Mouse (Mus musculus): ENCODE results near the gene Ccr10. TPM values are rescaled to one million over a fixed set of nuclear protein-coding genes. Genes with fewer than 3 reads are reported as not detected.

Ccr10 gene
- 0.13 and 0.24 TPM in 2 replicates for polyA plus RNA-seq (2016; fragmentation: Nextera tagmentation; extraction: Ambion mirVana)

- ATAC-seq (ENCODE audit: insufficient number of reproducible peaks, insufficient read depth, low FRiP score, low TSS enrichment) = no peak
- 21% methylated on average over 14 of the region's 14 CpGs for WGBS
- peak within 1 kb of the TSS; percentile 30 for H3K4me3 ChIP-seq
- no peak within 1 kb of the TSS; the same call in 1 of the 2 replicates for H3K9ac ChIP-seq
- peaks cover 77% of the 10 kb centered on the region for H3K27me3 ChIP-seq
- no peaks in the 10 kb centered on the region for H3K36me3 ChIP-seq
- H3K27ac ChIP-seq = no peak within 1 kb of the TSS
- H3K4me2 ChIP-seq (replicated peaks) = peak within 1 kb of the TSS; percentile 68
- H3K9me3 ChIP-seq = no peaks in the 10 kb centered on the region
- peaks cover 50% of the 10 kb centered on the region for H3K4me1 ChIP-seq
Observed at GRCm38 (mm10) chr11:101174851-101175628, at the start of gene Ccr10. TSS of gene Ccr10 (minus strand) at chr11:101175443.

GRCm38 (mm10) chr11:101224337-101224736 lies 49.1 kb upstream of the Ccr10 start:
- H3K9me3 ChIP-seq = no peaks in the 10 kb centered on the region
- 88% methylated on average over 3 of the region's 3 CpGs for WGBS
- ATAC-seq (ENCODE audit: insufficient number of reproducible peaks, insufficient read depth, low FRiP score, low TSS enrichment) = no peak
- H3K4me1 ChIP-seq = peaks cover 3% of the 10 kb centered on the region; the same call in 1 of the 2 replicates
- H3K36me3 ChIP-seq = no peaks in the 10 kb centered on the region
- H3K4me3 ChIP-seq = no peak overlapping the region
- H3K9ac ChIP-seq = no peak overlapping the region
- no peak overlapping the region for H3K4me2 ChIP-seq (replicated peaks)
- no peak overlapping the region for H3K27ac ChIP-seq
- no peaks in the 10 kb centered on the region for H3K27me3 ChIP-seq

- Histone ChIP-seq H3K4me3 (no peak overlapping the region), H3K36me3 (no peaks in the 10 kb centered on the region), H3K27ac (no peak overlapping the region), H3K27me3 (no peaks in the 10 kb centered on the region), H3K4me1 (peaks cover 3% of the 10 kb centered on the region; the same call in 1 of the 2 replicates), H3K9ac (no peak overlapping the region), H3K4me2 (replicated peaks) (no peak overlapping the region), H3K9me3 (no peaks in the 10 kb centered on the region)
- no peak for ATAC-seq (ENCODE audit: insufficient number of reproducible peaks, insufficient read depth, low FRiP score, low TSS enrichment)
- 87% methylated on average over 8 of the region's 8 CpGs for WGBS
Observed at GRCm38 (mm10) chr11:101221306-101221986, 46.2 kb upstream of the Ccr10 start.

DNA sequence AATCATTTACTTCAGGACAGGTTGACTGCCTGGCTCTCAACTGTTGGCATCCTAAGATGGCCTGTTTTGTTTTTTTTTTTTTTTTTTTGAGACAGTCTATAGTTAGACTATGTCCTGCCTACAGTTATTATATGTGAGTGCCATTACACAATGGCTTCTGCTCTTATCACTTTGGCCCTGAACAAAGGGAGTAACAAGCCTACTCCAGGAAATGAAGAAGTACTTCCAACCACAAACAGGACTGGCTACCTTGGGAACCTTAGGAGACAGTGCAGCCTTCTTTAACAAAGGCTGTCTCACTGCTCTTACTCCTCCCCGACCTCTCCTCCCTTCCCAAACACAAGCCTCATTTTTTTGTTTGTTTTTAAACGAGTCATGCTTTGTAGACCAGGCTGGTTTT lies 45.6 kb upstream of the Ccr10 start:
- Histone ChIP-seq H3K27me3 (no peaks in the 10 kb centered on the region), H3K4me1 (peaks cover 3% of the 10 kb centered on the region; the same call in 1 of the 2 replicates), H3K4me2 (replicated peaks) (no peak overlapping the region), H3K36me3 (no peaks in the 10 kb centered on the region), H3K9ac (no peak overlapping the region), H3K4me3 (no peak overlapping the region), H3K27ac (no peak overlapping the region), H3K9me3 (no peaks in the 10 kb centered on the region)
- WGBS = 33% methylated on average over 2 of the region's 2 CpGs
- ATAC-seq (ENCODE audit: insufficient number of reproducible peaks, insufficient read depth, low FRiP score, low TSS enrichment) = no peak

GRCm38 (mm10) chr11:101218436-101219055 lies 43.3 kb upstream of the Ccr10 start:
- WGBS = 79% methylated on average over 10 of the region's 10 CpGs
- Histone ChIP-seq H3K36me3 (peaks cover 21% of the 10 kb centered on the region), H3K27me3 (no peaks in the 10 kb centered on the region), H3K4me2 (replicated peaks) (no peak overlapping the region), H3K9ac (no peak overlapping the region), H3K4me3 (no peak overlapping the region), H3K9me3 (no peaks in the 10 kb centered on the region), H3K4me1 (no peaks in the 10 kb centered on the region), H3K27ac (no peak overlapping the region)
- no peak for ATAC-seq (ENCODE audit: insufficient number of reproducible peaks, insufficient read depth, low FRiP score, low TSS enrichment)

GRCm38 (mm10) chr11:101216936-101217335 lies 41.7 kb upstream of the Ccr10 start:
- H3K4me2 ChIP-seq (replicated peaks) = no peak overlapping the region
- H3K4me3 ChIP-seq = no peak overlapping the region
- 80% methylated on average over 5 of the region's 5 CpGs for WGBS
- H3K27me3 ChIP-seq = no peaks in the 10 kb centered on the region
- H3K9me3 ChIP-seq = no peaks in the 10 kb centered on the region
- no peak overlapping the region for H3K9ac ChIP-seq
- peaks cover 29% of the 10 kb centered on the region for H3K36me3 ChIP-seq
- no peak overlapping the region for H3K27ac ChIP-seq
- no peaks in the 10 kb centered on the region for H3K4me1 ChIP-seq
- ATAC-seq (ENCODE audit: insufficient number of reproducible peaks, insufficient read depth, low FRiP score, low TSS enrichment) = no peak

DNA sequence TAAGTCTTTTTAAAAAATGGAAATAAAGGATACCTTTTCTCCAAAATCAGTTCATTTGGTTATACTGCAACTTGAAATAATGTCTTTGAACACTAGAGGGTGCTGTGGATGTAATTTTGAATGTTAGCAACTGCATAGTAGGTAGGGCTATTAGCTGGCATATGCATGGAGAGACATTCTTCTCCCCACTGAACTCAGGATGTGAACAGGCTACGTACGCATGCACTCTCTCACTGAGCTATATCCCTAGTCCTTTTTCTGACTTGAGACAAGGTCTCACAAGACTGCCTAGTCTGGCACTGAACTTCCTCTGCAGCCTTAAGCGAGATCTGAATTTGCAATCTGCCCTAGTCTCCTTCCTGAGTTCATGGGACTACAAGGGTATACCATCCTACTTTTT lies 36.7 kb upstream of the Ccr10 start:
- ATAC-seq (ENCODE audit: insufficient number of reproducible peaks, insufficient read depth, low FRiP score, low TSS enrichment) = peak; percentile 79; the same call in 1 of the 2 replicates
- no peak overlapping the region for H3K9ac ChIP-seq
- no peak overlapping the region for H3K27ac ChIP-seq
- H3K4me1 ChIP-seq = no peaks in the 10 kb centered on the region
- H3K36me3 ChIP-seq = peaks cover 47% of the 10 kb centered on the region
- no peak overlapping the region for H3K4me2 ChIP-seq (replicated peaks)
- no peak overlapping the region for H3K4me3 ChIP-seq
- no peaks in the 10 kb centered on the region for H3K9me3 ChIP-seq
- 46% methylated on average over 3 of the region's 3 CpGs for WGBS
- no peaks in the 10 kb centered on the region for H3K27me3 ChIP-seq

GRCm38 (mm10) chr11:101200986-101201385 lies 25.7 kb upstream of the Ccr10 start:
- H3K27me3 ChIP-seq = no peaks in the 10 kb centered on the region
- 30% methylated on average over 7 of the region's 7 CpGs for WGBS
- H3K4me2 ChIP-seq (replicated peaks) = no peak overlapping the region
- H3K9me3 ChIP-seq = no peaks in the 10 kb centered on the region
- H3K27ac ChIP-seq = no peak overlapping the region
- no peaks in the 10 kb centered on the region for H3K4me1 ChIP-seq
- ATAC-seq (ENCODE audit: insufficient number of reproducible peaks, insufficient read depth, low FRiP score, low TSS enrichment) = no peak
- H3K9ac ChIP-seq = no peak overlapping the region
- H3K4me3 ChIP-seq = no peak overlapping the region
- peaks cover 73% of the 10 kb centered on the region for H3K36me3 ChIP-seq

GRCm38 (mm10) chr11:101199555-101199954 lies 24.3 kb upstream of the Ccr10 start:
- Histone ChIP-seq H3K27me3 (no peaks in the 10 kb centered on the region), H3K4me1 (no peaks in the 10 kb centered on the region), H3K9me3 (no peaks in the 10 kb centered on the region), H3K9ac (no peak overlapping the region), H3K27ac (no peak overlapping the region), H3K4me2 (replicated peaks) (no peak overlapping the region), H3K4me3 (no peak overlapping the region), H3K36me3 (peaks cover 78% of the 10 kb centered on the region)
- ATAC-seq (ENCODE audit: insufficient number of reproducible peaks, insufficient read depth, low FRiP score, low TSS enrichment) = no peak
- WGBS = 96% methylated on average over 3 of the region's 3 CpGs

DNA sequence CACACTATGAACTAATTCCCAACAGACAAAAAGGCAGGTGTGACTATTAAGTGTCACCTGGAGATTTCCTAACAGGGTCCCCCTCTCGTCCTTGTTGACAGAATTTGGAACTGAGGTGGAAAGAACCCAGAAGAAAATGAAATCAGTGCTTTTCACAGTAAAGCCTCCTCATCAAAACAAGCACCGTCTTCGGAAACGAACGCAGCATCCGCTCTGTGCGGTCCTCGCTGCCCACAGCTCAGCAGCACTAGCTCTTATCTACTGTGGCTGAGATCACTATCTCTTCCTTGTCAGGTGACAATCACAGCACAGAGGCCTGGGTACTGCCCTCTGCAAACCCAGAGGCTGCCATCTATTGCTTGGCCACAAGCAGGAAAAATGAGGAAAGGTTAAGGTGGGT lies 20.9 kb upstream of the Ccr10 start:
- Histone ChIP-seq H3K4me3 (no peak overlapping the region), H3K9me3 (no peaks in the 10 kb centered on the region), H3K27ac (no peak overlapping the region), H3K9ac (no peak overlapping the region), H3K4me2 (replicated peaks) (no peak overlapping the region), H3K27me3 (no peaks in the 10 kb centered on the region), H3K36me3 (peaks cover 74% of the 10 kb centered on the region), H3K4me1 (0 out of 2 replicates have a peak, but pooled peaks cover 3% of the 10 kb centered on the region)
- no peak for ATAC-seq (ENCODE audit: insufficient number of reproducible peaks, insufficient read depth, low FRiP score, low TSS enrichment)
- 91% methylated on average over 8 of the region's 8 CpGs for WGBS

DNA sequence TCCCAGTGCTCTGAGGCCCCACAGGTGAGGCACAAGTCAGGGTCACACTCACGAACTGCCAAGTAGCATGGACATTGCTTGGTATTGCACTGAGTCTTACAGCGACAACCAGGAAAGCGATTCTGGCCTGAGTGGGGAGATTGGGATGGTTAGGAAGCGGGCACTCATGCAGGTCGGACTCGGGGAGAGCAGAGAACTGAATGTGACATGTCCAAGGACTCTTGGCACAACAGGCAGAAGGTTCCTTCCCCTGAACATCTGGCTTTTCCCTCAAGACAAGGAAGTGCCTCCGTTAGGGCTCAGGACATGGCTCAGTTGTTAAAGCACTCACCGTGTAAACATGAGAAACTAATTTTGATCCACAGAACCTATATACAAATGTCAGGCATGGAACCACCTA lies 20.3 kb upstream of the Ccr10 start:
- Histone ChIP-seq H3K4me1 (0 out of 2 replicates have a peak, but pooled peaks cover 8% of the 10 kb centered on the region), H3K4me3 (no peak overlapping the region), H3K27me3 (no peaks in the 10 kb centered on the region), H3K4me2 (replicated peaks) (no peak overlapping the region), H3K9ac (no peak overlapping the region), H3K36me3 (peaks cover 73% of the 10 kb centered on the region), H3K9me3 (no peaks in the 10 kb centered on the region), H3K27ac (no peak overlapping the region)
- WGBS = 86% methylated on average over 8 of the region's 8 CpGs
- no peak for ATAC-seq (ENCODE audit: insufficient number of reproducible peaks, insufficient read depth, low FRiP score, low TSS enrichment)

Data from embryonic facial prominence, embryonic 12.5 days (tissue).